Mouse (Mus musculus): ENCODE results near the gene Zfp935. TPM values are rescaled to one million over a fixed set of nuclear protein-coding genes. Genes with fewer than 3 reads are reported as not detected.
"Not testable (repeated sequence)": the region's sequence is repeated elsewhere in the genome, so short reads cannot be mapped to it uniquely, and the experiment has no call there.

The Zfp935 gene
- under 1 TPM in 1 of 2 experiments, not detected in 1; 0.93 TPM for total RNA-seq (2021)
- long read RNA-seq, experiment 1: 0 reads
- long read RNA-seq, experiment 2: 0 reads

DNA sequence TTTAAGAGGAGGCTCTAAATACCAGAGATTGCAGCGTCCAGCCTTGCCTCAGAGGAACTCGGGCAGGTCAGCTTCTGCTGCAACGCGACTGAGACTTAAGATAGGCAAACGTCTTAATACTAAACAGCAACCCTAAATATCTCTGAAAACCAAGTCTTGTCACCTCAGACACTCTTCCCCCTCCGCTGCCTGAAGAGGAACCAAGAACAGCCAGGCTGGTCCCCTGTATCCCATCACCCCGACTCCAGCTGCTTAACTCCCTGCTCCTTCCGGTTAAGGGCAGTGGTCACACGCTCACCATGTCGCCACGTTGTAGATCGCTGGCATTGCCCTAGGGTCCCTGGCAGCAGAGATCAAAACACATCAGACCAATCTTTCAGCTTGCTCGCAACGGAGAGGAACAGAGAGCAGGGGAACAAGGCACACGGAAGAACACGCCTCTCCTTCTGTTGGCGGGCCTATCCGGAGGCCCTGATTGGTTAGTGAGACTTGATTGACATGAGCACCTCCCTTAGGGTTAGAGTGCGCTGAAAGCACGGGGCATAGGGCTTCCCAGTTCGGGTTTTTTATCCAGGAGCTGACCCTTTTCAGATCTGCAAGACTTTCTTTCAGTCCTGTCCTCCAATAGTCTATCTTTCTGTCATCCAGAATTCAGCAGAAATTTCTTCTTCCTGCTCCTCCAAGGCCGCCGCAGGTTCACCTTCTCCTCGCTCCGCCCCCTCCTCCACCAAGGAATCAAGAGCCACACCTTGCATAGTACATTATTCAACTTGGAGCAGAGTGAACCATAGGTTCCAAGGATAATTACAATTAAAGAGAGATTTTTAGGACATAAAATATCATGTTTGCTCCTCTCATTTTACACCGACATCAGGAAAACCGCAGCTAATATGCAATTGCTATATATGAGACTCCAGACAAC lies at the start of gene Zfp935:
Zfp935 (minus strand) TSS at position 323 of the 922 bp plus-strand sequence.
- peak; percentile 79 for DNase-seq

DNA sequence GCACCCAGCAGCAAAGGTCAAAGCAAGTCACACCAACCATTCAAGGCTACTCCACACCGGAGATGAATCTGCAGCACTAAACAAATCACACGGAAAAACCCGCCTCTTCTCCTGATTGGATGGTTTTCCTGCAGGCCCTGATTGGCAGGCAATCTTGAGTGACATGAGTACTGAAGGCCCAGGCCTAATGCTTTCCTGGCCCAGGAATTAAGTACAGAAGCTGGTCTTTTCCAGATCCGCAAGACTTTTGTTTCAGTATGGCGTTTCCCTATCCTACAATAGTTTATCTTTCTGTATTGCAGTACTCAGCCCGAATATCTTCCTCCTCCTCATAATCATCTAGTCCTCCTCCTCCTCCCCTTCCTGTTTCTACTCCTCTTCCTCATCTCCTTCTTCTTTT lies 12.8 kb upstream of the Zfp935 start, which contains the start of gene Zfp934:
Zfp934 (minus strand) TSS at position 101 of the 400 bp plus-strand sequence.
- not testable (repeated sequence) for DNase-seq

DNA sequence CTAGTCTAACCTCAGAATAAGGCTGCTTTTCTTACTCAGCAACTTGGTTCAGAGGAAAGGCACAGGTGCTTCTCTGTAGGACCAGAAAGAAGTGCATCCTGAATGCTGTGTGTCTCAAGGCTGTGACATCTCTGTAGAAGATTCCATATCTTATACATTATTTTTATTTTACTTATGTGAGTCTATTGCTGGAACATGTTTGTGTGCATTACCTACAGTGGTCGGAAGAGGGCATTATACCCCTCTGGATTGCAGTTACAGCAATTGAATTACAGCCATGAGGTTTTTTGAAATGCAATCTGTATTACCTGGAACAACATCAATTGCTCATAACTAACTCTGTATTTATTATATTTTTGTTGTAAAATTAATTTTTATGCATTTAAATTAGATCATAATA lies 3.4 kb upstream of the Zfp935 start:
- peak; percentile 43 for DNase-seq

DNA sequence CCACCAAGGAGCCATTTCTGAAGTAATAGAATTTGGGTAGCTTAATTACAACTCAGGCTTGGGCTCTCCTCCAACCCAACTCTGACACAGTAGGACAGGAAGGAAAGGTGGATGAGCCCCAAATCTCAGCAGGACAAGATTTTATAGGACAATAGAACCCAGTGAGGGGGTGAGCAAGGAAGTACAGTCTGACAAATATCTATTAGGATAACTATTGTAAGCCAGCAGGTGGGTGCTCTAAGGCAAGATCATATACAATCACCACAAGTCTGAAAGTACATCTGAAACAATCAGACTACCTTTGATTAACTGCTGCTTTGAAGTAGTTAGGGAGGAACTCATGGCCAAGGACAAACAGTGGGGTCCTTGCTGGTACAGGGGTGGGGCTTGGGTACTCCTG lies 28.2 kb downstream of the Zfp935 start:
- not testable (repeated sequence) for DNase-seq

DNA sequence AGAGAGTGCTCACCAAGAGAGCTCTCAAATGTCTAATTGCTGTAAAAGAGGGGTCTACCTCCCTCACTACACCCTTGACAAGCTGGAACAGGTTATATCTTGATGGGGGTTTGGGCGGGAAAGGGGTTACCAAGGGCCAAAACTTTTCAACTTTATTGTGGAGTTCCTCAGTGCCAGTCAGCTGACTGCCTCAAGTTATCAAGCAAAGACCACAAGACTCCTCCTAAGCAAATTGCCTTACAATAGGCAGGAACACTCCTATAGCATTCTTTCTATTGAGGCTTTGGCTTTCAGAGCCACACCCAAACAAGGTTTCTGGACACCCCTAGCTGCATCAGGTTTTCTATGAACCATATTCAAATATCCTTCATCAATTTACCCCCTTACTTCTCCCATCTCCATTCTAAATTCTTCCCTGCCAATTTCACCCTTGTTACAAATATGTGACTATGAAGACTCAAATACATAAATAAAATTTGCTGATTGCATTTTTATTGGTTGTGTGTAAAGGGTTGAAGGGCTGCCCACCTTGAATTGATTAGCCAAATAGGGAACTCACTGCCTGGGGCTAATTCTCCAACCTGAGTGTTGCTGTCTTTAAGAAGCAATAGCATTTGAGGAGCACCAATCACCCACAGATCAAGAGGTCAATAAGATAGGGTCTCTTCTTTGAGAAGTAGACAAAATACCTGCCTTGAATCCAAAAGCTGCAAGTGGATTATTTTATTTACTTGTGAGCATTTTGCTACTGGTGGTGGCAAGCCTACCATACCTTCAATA lies 47.5 kb downstream of the Zfp935 start:
- not testable (repeated sequence) for DNase-seq

DNA sequence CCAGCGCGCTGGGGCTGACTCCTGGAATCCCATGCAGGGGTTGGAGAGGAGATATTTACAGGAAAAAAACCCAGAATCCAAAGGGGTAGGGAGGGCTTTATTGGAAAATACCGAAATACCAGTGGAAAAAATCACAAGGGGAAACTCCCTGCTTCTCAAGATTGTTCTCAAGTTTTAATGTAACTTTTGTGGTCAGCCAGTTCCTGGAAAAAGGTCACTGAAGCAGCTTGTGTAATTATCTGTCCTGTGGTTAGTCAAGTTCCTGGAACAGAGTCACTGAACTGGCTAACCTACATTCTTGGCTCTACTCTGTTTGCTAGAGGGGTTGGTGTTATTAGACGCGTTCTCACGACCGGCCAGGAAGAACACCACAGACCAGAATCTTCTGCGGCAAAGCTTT lies 85.7 kb downstream of the Zfp935 start:
- not testable (repeated sequence) for DNase-seq

DNA sequence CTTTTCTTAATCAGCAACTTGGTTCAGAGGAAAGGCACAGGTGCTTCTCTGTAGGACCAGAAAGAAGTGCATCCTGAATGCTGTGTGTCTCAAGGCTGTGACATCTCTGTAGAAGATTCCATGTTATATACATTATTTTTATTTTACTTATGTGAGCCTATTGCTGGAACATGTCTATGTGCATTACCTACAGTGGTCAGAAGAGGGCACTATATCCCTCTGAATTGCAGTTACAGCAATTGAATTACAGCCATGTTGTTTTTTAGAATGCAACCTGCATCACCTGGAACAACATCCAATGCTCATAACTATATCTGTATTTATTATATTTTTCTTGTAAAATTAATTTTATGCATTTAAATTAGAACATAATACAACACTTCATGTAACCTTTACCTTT lies 88.4 kb downstream of the Zfp935 start:
- DNase-seq: peak; percentile 27

DNA sequence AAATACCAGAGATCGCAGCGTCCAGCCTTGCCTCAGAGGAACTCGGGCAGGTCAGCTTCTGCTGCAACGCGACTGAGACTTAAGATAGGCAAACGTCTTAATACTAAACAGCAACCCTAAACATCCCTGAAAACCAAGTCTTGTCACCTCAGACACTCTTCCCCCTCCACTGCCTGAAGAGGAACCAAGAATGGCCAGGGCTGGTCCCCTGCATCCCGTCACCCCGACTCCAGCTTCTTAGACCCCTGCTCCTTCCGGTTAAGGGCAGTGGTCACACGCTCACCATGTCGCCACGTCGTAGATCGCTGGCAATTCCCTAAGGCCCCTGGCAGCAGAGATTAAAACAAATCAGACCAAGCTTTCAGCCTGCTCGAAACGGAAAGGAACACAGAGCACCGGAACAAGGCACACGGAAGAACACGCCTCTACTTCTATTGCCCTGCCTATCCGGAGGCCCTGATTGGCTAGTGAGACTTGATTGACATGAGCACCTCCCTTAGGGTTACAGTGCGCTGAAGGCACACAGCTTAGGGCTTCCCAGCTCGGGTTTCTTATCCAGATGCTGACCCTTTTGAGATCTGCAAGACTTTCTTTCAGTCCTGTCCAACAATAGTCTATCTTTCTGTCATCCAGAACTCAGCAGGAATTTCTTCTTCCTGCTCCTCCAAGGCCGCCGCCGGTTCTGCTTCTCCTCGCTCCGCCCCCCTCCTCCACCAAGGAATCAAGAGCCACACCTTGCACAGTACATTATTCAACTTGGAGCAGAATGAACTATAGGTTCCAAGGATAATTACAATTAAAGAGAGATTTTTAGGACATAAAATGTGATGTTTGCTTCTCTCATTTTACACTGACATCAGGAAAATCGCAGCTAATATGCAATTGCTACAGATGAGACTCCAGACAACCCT lies 91.6 kb downstream of the Zfp935 start, which contains the start of gene Gm49359:
Gm49359 (minus strand) TSS at position 409 of the 911 bp plus-strand sequence.
- peak; percentile 91 for DNase-seq

Small RNAs within 50 kb of the gene (microRNA-seq; reads per million reads assigned to microRNA genes)
- 1.4 reads per million for gene Gm22256

Other genes with a start within 250 kb of the Zfp935 start
- gene Gm3604, start 175.3 kb downstream of the Zfp935 start, total RNA-seq (2021): 1 to 10 TPM in 1 of 2 experiments, under 1 TPM in 1; 0.99 to 1.8 TPM
- 10 to 100 TPM; 10.8 to 14.2 TPM for gene Gm49359, start 91.7 kb downstream of the Zfp935 start, total RNA-seq (2021)
- 1 to 10 TPM; 5.3 to 9.3 TPM for gene Zfp934, start 12.7 kb upstream of the Zfp935 start, total RNA-seq (2021)
- gene 6720489N17Rik, start 65.7 kb upstream of the Zfp935 start, total RNA-seq (2021): 1 to 10 TPM; 1.8 to 2.8 TPM
- gene Platr25, start 202.2 kb upstream of the Zfp935 start, total RNA-seq (2021): 10 to 100 TPM in 1 of 2 experiments, 1 to 10 TPM in 1; 6.1 to 11.9 TPM
- gene Gm5141, start 227.3 kb upstream of the Zfp935 start, total RNA-seq (2021): 1 to 10 TPM; 1.6 to 4.8 TPM